Mouse (Mus musculus) spleen, postnatal 4 days (tissue): ENCODE results near the gene Bglap2.
A peak's percentile ranks its signal among the peaks of the same experiment; 100 is the strongest.
"Not testable (repeated sequence)": the region's sequence is repeated elsewhere in the genome, so short reads cannot be mapped to it uniquely, and the experiment has no call there.

Source experiments
- DNase-seq, 2 experiments: peaks; one replicate each; pipeline ENCODE4 v3.0.0; 2022; ENCODE audit warnings: low spot score in 2 of 2

The Bglap2 gene

GRCm38 (mm10) chr3:88393776-88394375 is 15.4 kb upstream of the Bglap2 start:
- no peak for DNase-seq

- DNase-seq, result no peak
Observed at GRCm38 (mm10) chr3:88384364-88384763, 5.9 kb upstream of the Bglap2 start, which contains the start of gene Bglap. Gene Bglap, minus strand, starts transcription at chr3:88384464.

GRCm38 (mm10) chr3:88382383-88382782 is 3.9 kb upstream of the Bglap2 start:
- DNase-seq, result not testable (repeated sequence)

DNA sequence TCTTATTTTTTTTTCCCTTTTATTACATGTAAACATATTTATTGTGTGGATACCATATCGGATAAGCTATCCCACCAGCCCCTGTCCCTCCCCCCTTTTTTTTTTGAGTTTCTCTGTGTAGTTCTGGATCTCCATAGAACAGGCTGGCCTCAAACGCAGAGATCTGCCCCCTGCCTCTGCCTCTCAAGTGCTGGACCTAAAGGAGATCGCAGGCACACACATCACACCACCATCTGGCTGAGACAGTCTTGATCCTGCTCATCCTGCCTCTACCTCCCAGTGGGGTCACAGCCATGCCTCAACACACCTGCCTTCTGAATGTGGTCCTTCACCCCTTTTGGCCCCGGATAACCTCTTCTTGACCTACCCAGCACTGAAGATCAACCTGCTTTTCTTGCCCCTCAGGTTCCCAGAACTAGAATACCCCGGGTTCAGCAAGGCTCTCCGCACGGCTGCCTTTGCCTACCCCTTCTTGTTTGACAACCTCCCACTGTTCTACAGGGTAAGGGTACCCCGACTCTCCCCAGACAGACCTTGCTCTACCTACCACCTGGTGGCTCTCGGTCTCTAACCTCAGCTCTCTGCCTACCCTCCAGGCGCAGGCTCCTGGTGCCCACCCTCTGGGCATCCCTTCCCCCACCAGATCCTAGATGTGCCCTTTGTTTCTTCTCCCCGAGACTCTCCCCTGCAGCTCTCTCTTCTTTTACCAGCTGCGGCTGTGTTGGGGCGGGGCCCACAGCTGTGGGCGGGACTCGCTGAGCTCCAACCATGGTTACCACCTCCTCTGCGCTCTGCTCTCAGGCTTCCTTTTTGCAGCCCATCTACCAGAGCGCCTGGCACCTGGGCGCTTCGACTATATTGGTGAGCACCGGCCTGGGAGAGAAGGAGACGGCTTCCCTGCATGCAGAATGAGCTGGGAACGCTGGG is 3.2 kb upstream of the Bglap2 start:
- DNase-seq, result peak in 1 of 2 experiments; percentile 42

GRCm38 (mm10) chr3:88376644-88377043 is 1.9 kb downstream of the Bglap2 start:
- DNase-seq, result not testable (repeated sequence)

DNA sequence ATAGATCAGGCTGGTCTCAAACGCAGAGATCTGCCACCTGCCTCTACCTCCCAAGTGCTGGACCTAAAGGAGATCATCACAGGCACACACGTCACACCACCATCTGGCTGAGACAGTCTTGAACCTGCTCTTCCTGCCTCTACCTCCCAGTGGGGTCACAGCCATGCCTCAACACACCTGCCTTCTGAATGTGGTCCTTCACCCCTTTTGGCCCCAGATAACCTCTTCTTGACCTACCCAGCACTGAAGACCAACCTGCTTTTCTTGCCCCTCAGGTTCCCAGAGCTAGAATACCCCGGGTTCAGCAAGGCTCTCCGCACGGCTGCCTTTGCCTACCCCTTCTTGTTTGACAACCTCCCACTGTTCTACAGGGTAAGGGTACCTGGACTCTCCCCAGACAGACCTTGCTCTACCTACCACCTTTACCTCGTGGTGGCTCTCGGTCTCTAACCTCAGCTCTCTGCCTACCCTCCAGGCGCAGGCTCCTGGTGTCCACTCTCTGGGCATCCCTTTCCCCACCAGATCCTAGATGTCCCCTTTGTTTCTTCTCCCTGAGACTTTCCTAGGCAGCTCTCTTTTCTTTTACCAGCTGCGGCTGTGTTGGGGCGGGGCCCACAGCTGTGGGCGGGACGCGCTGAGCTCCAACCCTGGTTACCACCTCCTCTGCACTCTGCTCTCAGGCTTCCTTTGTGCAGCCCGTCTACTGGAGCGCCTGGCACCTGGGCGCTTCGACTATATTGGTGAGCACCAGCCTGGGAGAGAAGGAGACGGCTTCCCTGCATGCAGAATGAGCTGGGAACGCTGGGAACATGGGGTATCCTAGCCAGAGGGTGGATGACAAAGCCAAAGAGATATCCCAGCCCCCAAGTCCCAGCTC is 2.5 kb downstream of the Bglap2 start:
- DNase-seq, result not testable (repeated sequence)

DNA sequence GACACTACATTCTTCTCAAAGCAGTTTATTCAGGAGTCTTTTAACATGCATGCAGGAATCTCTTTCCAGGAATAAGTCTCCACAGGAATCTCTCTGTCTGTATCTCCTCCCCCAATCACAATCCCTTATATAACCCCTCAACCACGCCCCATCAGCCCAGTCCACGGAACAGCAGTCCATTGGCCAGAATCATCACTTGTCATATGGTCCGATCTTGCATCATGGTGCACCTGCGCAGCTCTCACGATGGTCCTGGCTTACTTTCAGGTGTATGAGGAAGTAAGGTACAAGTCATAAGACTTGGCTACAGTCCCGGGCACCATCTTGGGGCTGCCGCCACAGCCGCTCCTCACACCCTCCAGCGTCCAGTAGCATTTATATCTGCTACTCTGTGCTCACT is 5.9 kb downstream of the Bglap2 start, which contains the start of gene Bglap3:
Gene Bglap3, minus strand, starts transcription at position 101 of the 400 bp plus-strand sequence.
- not testable (repeated sequence) for DNase-seq

GRCm38 (mm10) chr3:88368511-88368910 is 10.0 kb downstream of the Bglap2 start:
- not testable (repeated sequence) for DNase-seq

- DNase-seq, result not testable (repeated sequence)
Observed at GRCm38 (mm10) chr3:88367517-88367916, 11.0 kb downstream of the Bglap2 start.

DNA sequence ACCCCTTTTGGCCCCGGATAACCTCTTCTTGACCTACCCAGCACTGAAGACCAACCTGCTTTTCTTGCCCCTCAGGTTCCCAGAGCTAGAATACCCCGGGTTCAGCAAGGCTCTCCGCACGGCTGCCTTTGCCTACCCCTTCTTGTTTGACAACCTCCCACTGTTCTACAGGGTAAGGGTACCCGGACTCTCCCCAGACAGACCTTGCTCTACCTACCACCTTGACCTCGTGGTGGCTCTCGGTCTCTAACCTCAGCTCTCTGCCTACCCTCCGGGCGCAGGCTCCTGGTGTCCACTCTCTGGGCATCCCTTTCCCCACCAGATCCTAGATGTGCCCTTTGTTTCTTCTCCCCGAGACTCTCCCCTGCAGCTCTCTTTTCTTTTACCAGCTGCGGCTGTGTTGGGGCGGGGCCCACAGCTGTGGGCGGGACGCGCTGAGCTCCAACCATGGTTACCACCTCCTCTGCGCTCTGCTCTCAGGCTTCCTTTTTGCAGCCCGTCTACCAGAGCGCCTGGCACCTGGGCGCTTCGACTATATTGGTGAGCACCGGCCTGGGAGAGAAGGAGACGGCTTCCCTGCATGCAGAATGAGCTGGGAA is 11.6 kb downstream of the Bglap2 start:
- DNase-seq, result peak; percentile 65 to 80

DNA sequence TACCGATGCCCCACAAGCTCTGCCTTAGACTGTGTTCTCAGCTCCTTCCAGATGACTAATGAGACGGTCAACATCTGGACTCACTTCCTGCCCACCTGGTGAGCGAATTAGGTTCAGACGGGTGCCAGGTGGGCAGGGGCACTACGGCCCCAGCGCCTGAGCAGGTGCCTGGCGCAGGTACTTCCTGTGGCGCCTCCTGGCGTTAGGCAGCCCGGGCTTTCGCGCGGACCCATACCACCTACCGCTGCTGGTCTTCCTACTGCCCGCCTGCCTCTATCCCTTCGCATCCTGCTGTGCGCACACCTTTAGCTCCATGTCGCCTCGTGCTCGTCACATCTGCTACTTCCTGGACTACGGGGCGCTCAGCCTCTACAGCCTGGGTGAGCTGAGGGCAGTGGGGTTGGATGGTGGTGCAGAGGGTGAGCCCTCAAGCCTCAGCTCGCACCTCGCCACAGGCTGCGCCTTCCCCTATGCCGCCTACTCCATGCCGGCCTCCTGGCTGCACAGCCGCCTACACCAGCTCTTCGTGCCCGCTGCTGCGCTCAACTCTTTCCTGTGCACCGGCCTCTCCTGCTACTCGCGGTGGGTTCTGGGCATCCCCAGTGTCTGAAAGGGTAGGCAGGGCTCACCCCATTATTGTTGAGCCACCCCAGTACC is 12.7 kb downstream of the Bglap2 start:
- DNase-seq, result peak in 1 of 2 experiments; percentile 68

DNA sequence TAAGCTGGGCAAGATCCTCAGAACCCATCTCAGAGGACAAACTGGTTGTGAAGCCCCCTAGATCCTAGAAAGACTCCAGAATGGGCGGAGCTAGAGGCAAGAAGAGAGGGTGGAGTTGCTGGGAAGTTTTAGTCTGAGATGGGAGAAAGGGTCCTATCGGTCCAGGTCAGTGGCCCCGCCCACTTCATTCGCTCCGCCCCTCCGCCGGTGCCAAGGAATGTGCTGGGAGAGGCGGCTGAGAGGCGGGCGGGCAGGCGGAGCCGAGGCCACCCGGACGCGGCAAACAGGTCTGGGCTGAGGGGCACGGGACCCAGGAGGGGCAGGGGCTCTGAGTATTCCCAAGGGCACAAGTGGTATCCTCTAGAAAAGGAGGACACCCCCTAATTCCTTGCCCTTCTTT is 14.2 kb downstream of the Bglap2 start, which contains the start of gene Paqr6:
Gene Paqr6, plus strand, starts transcription at position 248 of the 400 bp plus-strand sequence.
- peak; percentile 90 for DNase-seq

- peak; percentile 68 to 77 for DNase-seq
Observed at GRCm38 (mm10) chr3:88363700-88364099, 14.8 kb downstream of the Bglap2 start.

DNA sequence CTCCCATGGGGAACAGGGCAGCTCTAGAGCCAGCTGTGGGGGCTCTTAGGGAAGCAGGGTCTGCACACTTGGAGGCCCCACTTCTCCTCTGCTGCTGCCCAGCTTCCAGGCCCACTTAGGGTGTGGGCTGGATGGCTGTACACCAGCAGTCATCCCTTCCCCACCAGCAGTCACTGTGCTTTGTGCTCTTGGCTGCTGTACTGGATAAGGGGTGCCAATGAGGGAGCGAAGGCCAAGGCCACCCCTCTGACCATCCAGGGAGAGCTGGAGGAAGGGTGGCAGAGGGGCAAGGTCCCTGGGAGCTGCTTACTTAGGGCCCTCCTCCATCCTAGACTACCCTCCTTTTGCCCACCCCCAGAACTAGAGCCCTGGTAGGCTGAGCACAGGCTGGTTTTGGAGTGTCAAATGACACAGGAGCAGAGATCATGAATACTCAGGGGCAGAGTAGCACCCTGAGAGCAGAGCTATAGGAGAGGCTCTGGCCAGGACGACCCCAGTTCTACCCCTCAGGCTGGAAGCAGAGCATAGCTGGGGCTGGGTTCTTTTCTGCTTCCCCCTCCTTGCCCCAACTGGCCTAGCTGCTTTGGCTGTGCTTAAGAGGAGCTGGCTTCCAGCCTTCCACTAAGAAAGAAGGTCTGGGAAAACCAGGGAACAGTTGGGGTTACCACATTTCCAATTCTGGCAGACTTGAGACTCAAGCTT is 16.7 kb downstream of the Bglap2 start:
- no peak for DNase-seq

GRCm38 (mm10) chr3:88361096-88361495 is 17.4 kb downstream of the Bglap2 start:
- no peak for DNase-seq

DNA sequence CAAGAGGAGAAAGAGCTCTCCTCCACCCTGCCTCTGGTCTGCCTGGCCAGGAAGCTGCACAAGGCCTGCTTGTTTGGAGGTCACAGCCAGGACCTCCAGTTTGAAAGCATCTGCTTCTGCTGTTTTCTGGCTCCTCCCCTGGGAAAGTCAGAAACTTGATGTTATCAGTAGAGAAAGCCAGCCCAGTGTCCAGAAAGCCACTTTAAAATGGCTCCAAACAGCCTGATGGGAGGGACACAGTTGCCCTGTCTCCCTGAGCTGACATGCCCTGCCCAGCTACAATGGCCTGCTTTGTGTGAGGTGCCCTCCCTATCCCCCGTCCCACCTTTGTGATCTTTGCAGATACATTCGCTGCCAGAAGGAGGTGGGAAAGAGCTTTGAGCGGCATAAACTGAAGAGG is 18.5 kb downstream of the Bglap2 start:
- DNase-seq, result no peak

- DNase-seq, result no peak
Observed at GRCm38 (mm10) chr3:88359584-88359983, 18.9 kb downstream of the Bglap2 start.

DNA sequence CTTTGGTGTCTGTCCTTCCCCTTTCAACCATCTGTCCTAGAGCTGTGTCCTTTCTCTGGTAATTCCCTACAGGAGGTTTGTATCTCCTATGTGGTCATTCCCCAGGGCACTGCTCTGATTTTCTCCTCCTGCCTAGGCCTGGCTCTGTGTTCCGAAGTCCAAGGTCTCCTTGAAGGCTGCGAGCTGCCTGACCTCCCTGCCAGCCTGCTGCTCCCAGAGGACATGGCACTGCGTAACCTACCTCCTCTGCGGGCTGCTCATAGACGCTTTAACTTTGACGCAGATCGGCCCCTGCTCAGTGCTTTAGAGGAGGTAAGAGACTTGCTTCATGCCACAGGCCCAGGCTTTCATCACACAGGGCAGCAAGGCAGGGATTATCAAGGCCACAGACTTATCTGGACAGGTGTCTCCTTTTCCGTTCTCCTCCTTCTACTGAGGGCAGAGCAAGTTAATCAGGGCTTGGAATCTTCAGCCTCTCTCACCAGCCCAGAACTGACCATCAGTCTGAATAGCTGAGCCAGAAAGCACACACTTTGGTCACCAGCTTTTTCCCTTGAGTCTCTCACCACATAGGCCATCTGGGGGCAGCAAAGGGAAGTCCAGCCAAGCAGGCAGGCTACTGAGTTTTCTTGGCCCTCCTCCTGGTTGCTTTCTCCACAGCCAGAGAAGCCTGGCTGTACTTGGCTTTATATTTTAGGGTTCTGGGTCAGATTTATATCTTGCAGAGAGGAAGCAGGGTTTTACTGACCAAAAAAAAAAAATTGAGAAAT is 23.9 kb downstream of the Bglap2 start:
- no peak for DNase-seq

DNA sequence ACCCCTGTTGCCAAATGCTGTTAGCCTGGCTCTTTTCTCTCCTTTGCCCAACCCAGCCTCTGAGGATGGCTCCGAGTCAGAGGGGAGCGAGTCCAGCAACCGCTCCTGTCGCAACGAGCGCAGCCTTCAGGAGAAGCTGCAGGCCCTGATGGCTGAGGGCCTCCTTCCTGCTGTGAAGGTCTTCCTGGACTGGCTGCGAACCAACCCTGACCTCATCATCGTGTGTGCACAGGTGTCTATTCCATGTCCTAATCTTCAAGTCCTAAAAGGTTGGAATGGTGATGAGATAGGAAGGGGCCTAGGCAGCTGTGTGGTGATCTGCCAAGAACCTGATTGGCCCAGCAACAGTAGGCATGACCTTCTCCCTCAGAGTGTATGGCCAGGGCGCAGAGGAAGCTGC is 25.6 kb downstream of the Bglap2 start:
- DNase-seq, result no peak
